In the genomic region with DNA sequence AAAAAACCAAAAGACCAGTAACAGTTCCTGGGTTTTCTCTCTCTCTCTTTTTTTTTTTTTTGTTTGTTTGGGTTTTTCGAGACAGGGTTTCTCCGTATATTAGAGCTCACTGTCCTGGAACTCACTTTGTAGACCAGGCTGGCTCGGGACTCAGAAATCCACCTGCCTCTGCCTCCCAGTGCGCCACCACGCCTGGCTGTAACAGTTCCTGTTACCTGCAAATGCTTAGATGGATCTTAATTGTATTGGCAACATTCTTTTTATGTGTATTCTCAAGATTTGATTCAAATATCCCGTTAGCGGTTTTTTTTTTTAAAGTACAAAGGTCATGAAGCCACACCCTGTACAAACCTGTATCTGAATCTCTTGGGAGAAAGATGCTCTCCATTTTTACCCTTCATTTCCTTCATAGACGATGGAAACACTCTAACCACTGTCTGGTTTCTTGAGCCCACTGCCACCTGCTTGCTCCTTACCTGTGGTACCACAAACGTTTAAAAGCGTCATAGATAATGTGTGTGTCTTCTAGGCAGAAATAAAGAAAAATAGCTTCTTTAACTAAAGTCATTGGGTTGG, we compare ENCODE assay signal across 8 mouse cellular contexts. TPM values are rescaled to one million over a fixed set of nuclear protein-coding genes. Genes with fewer than 3 reads are reported as not detected.
A peak's percentile ranks its signal among the peaks of the same experiment; 100 is the strongest.
DNase-seq lines count a peak whose midpoint lies in the region; ATAC-seq and TF ChIP-seq lines count a peak whose summit lies in the region.

No protein-coding gene starts in this region.

- H3K4me1 ChIP-seq in lung, embryonic 14.5 days (ENCODE audit: insufficient read depth), result peaks cover 6% of the 10 kb centered on the region; the same call in 1 of the 2 replicates
- peaks cover 14% of the 10 kb centered on the region for H3K4me1 ChIP-seq in embryonic fibroblast, embryonic 13.5 days (ENCODE audit: control insufficient read depth, insufficient read depth, low read length)
- 0 out of 2 replicates have a peak, but pooled peaks cover 4% of the 10 kb centered on the region for H3K4me1 ChIP-seq in intestine, postnatal 0 days (replicated peaks; ENCODE audit: control insufficient read depth, insufficient read depth, low read length)
- peaks cover 14% of the 10 kb centered on the region for H3K4me1 ChIP-seq in neural tube, embryonic 14.5 days (ENCODE audit: control insufficient read depth, insufficient read depth, low read length)

- DNase-seq in lung, embryonic 14.5 days, result no peak
- no peak for DNase-seq in lung, postnatal 10 days
- no peak for DNase-seq in kidney, adult 11 months

- H3K27me3 ChIP-seq in lung, embryonic 14.5 days (ENCODE audit: insufficient read depth, low read length), result no peaks in the 10 kb centered on the region
- H3K27me3 ChIP-seq in intestine, postnatal 0 days (replicated peaks; ENCODE audit: control insufficient read depth, insufficient read depth, low read length), result no peaks in the 10 kb centered on the region
- H3K27me3 ChIP-seq in neural tube, embryonic 14.5 days (ENCODE audit: control insufficient read depth, insufficient read depth, low read length), result no peaks in the 10 kb centered on the region; the same call in 1 of the 2 replicates

- ATAC-seq in lung, embryonic 14.5 days (ENCODE audit: insufficient read depth), result no peak
- ATAC-seq in intestine, postnatal 0 days, result no peak
- ATAC-seq in neural tube, embryonic 14.5 days (ENCODE audit: low read depth), result no peak
- ATAC-seq in frontal cortex, adult (ENCODE audit: low TSS enrichment), result no peak
- ATAC-seq in erythroid progenitor cell, adult 5-6 weeks (replicated peaks; ENCODE audit: low FRiP score, poor library complexity, severe bottlenecking), result no peak

- H3K9me3 ChIP-seq in lung, embryonic 14.5 days (ENCODE audit: low read depth, low read length), result no peaks in the 10 kb centered on the region
- no peaks in the 10 kb centered on the region for H3K9me3 ChIP-seq in intestine, postnatal 0 days (ENCODE audit: control insufficient read depth)
- H3K9me3 ChIP-seq in neural tube, embryonic 14.5 days (ENCODE audit: control insufficient read depth, low read length), result no peaks in the 10 kb centered on the region

- TF ChIP-seq POLR2A in embryonic fibroblast, embryonic 13.5 days (IDR thresholded peaks at IDR 0.05; ENCODE audit: low read depth, low read length), result no peak

- H3K36me3 ChIP-seq in lung, embryonic 14.5 days (ENCODE audit: insufficient read depth), result peaks cover 43% of the 10 kb centered on the region
- peaks cover 23% of the 10 kb centered on the region for H3K36me3 ChIP-seq in intestine, postnatal 0 days (ENCODE audit: control insufficient read depth, insufficient read depth)
- H3K36me3 ChIP-seq in neural tube, embryonic 14.5 days (ENCODE audit: control insufficient read depth, insufficient read depth, low read length), result peaks cover 30% of the 10 kb centered on the region

- H3K4me2 ChIP-seq in lung, embryonic 14.5 days, result peak overlapping the region; percentile 83
- peak overlapping the region; percentile 83 for H3K4me2 ChIP-seq in intestine, postnatal 0 days (replicated peaks; ENCODE audit: low read depth)
- H3K4me2 ChIP-seq in neural tube, embryonic 14.5 days (ENCODE audit: low read depth, low read length), result peak overlapping the region; percentile 63

- H3K9ac ChIP-seq in lung, embryonic 14.5 days, result peak overlapping the region; percentile 42; the same call in 1 of the 2 replicates
- H3K9ac ChIP-seq in intestine, postnatal 0 days (ENCODE audit: low read depth, low read length), result no peak overlapping the region
- H3K9ac ChIP-seq in neural tube, embryonic 14.5 days (replicated peaks; ENCODE audit: low read depth, low read length), result no peak overlapping the region

- WGBS in lung, embryonic 14.5 days, result 48% methylated on average over 10 of the region's 10 CpGs
- WGBS in intestine, postnatal 0 days, result 40% methylated on average over 10 of the region's 10 CpGs
- 57% methylated on average over 10 of the region's 10 CpGs for WGBS in neural tube, embryonic 14.5 days

- H3K27ac ChIP-seq in lung, embryonic 14.5 days (ENCODE audit: low read depth), result peak overlapping the region; percentile 82
- peak overlapping the region; percentile 52; the same call in 1 of the 2 replicates for H3K27ac ChIP-seq in embryonic fibroblast, embryonic 13.5 days (ENCODE audit: insufficient read depth, low read length)
- peak overlapping the region; percentile 15; the same call in 1 of the 2 replicates for H3K27ac ChIP-seq in intestine, postnatal 0 days (ENCODE audit: low read depth, low read length)
- H3K27ac ChIP-seq in neural tube, embryonic 14.5 days (ENCODE audit: low read depth, low read length), result no peak overlapping the region

- no peak for TF ChIP-seq CTCF in lung, embryonic 14.5 days (IDR thresholded peaks at IDR 0.05; ENCODE audit: low read depth)
- no peak for TF ChIP-seq CTCF in embryonic fibroblast, embryonic 13.5 days (IDR thresholded peaks at IDR 0.05; ENCODE audit: borderline replicate concordance, insufficient read depth, low read length)
- TF ChIP-seq CTCF in intestine, postnatal 0 days (IDR thresholded peaks at IDR 0.05; ENCODE audit: low read depth), result no peak

- peak overlapping the region; percentile 99 for H3K4me3 ChIP-seq in lung, embryonic 14.5 days (ENCODE audit: low read depth, low read length)
- peak overlapping the region; percentile 45; the same call in 1 of the 2 replicates for H3K4me3 ChIP-seq in embryonic fibroblast, embryonic 13.5 days (ENCODE audit: insufficient read depth, low read length)
- peak overlapping the region; percentile 100 for H3K4me3 ChIP-seq in intestine, postnatal 0 days (ENCODE audit: low read depth, low read length)
- peak overlapping the region; percentile 97; the same call in 1 of the 2 replicates for H3K4me3 ChIP-seq in neural tube, embryonic 14.5 days (ENCODE audit: low read depth, low read length)

RNA-seq across cellular contexts. Expression of a gene that starts 1.0 kb away (rescaled TPM):
- polyA plus RNA-seq in lung, embryonic 14.5 days (2014; fragmentation: Nextera tagmentation; extraction: Ambion mirVana), result 21.0 and 22.1 TPM in 2 replicates
- polyA plus RNA-seq in embryonic fibroblast, embryonic 13.5 days (2011; ENCODE audit: insufficient read length, low read depth, missing spikeins), result 15.5 and 15.9 TPM in 2 replicates
- polyA plus RNA-seq in intestine, postnatal 0 days (2015; fragmentation: Nextera tagmentation; extraction: Ambion mirVana), result 5.8 and 7.1 TPM in 2 replicates
- 26.5 and 30.6 TPM in 2 replicates for polyA plus RNA-seq in neural tube, embryonic 14.5 days (2014; fragmentation: Nextera tagmentation; extraction: Ambion mirVana)
- total RNA-seq in erythroid progenitor cell, adult 5-6 weeks (2015; ENCODE audit: low replicate concordance), result 25.6 and 26.7 TPM in 2 replicates
- total RNA-seq in erythroid progenitor cell, adult 5-6 weeks (2017; ENCODE audit: low replicate concordance), result 37.4 and 39.4 TPM in 2 replicates

RNA-seq across cellular contexts. Expression of a gene that starts 6.6 kb away (rescaled TPM):
- 845 and 899 TPM in 2 replicates for polyA plus RNA-seq in lung, embryonic 14.5 days (2014; fragmentation: Nextera tagmentation; extraction: Ambion mirVana)
- polyA plus RNA-seq in embryonic fibroblast, embryonic 13.5 days (2011; ENCODE audit: insufficient read length, low read depth, missing spikeins), result 978 and 1,034 TPM in 2 replicates
- 521 and 527 TPM in 2 replicates for polyA plus RNA-seq in intestine, postnatal 0 days (2015; fragmentation: Nextera tagmentation; extraction: Ambion mirVana)
- polyA plus RNA-seq in neural tube, embryonic 14.5 days (2014; fragmentation: Nextera tagmentation; extraction: Ambion mirVana), result 529 and 563 TPM in 2 replicates
- 398 and 515 TPM in 2 replicates for total RNA-seq in erythroid progenitor cell, adult 5-6 weeks (2015; ENCODE audit: low replicate concordance)
- 194 and 260 TPM in 2 replicates for total RNA-seq in erythroid progenitor cell, adult 5-6 weeks (2017; ENCODE audit: low replicate concordance)

RNA-seq across cellular contexts. Expression of a gene that starts 38.1 kb away (rescaled TPM):
- 11.9 and 14.0 TPM in 2 replicates for polyA plus RNA-seq in lung, embryonic 14.5 days (2014; fragmentation: Nextera tagmentation; extraction: Ambion mirVana)
- polyA plus RNA-seq in embryonic fibroblast, embryonic 13.5 days (2011; ENCODE audit: insufficient read length, low read depth, missing spikeins), result 4.3 and 6.7 TPM in 2 replicates
- polyA plus RNA-seq in intestine, postnatal 0 days (2015; fragmentation: Nextera tagmentation; extraction: Ambion mirVana), result 1.5 and 1.9 TPM in 2 replicates
- polyA plus RNA-seq in neural tube, embryonic 14.5 days (2014; fragmentation: Nextera tagmentation; extraction: Ambion mirVana), result 18.4 and 18.9 TPM in 2 replicates
- total RNA-seq in erythroid progenitor cell, adult 5-6 weeks (2015; ENCODE audit: low replicate concordance), result 27.0 and 28.1 TPM in 2 replicates
- 17.6 and 18.2 TPM in 2 replicates for total RNA-seq in erythroid progenitor cell, adult 5-6 weeks (2017; ENCODE audit: low replicate concordance)

RNA-seq across cellular contexts. Expression of a gene that starts 56.8 kb away (rescaled TPM):
- polyA plus RNA-seq in lung, embryonic 14.5 days (2014; fragmentation: Nextera tagmentation; extraction: Ambion mirVana), result 231 and 252 TPM in 2 replicates
- 179 and 181 TPM in 2 replicates for polyA plus RNA-seq in embryonic fibroblast, embryonic 13.5 days (2011; ENCODE audit: insufficient read length, low read depth, missing spikeins)
- 114 TPM in 2 replicates for polyA plus RNA-seq in intestine, postnatal 0 days (2015; fragmentation: Nextera tagmentation; extraction: Ambion mirVana)
- polyA plus RNA-seq in neural tube, embryonic 14.5 days (2014; fragmentation: Nextera tagmentation; extraction: Ambion mirVana), result 197 and 228 TPM in 2 replicates
- 75.0 and 95.2 TPM in 2 replicates for total RNA-seq in erythroid progenitor cell, adult 5-6 weeks (2015; ENCODE audit: low replicate concordance)
- total RNA-seq in erythroid progenitor cell, adult 5-6 weeks (2017; ENCODE audit: low replicate concordance), result 97.5 and 100.0 TPM in 2 replicates

Comparison
In these comparisons a context has a peak if more than half of its experiments do, and no peak if none do; other contexts are left out.
1. H3K4me3 ChIP-seq: peak in every context shown above with its lines; median percentile 100 in intestine, postnatal 0 days; 99 in lung, embryonic 14.5 days; 97 in neural tube, embryonic 14.5 days; 45 in embryonic fibroblast, embryonic 13.5 days.